Mouse (Mus musculus): Measurements from ENCODE around the gene Tbl3.

GRCm38 (mm10) chr17:24674277-24674676 is 33.2 kb downstream of the Tbl3 start:
- no peak for TF ChIP-seq ZC3H11A (IDR thresholded peaks at IDR 0.05; ENCODE audit: low read depth, low read length)
- TF ChIP-seq SIN3A (IDR thresholded peaks at IDR 0.05; ENCODE audit: low read length): no peak
- no peak for TF ChIP-seq RCOR1 (IDR thresholded peaks at IDR 0.05; ENCODE audit: low read depth, low read length)
- TF ChIP-seq USF2 (IDR thresholded peaks at IDR 0.05; ENCODE audit: borderline replicate concordance in 1 of 2, insufficient read depth in 1 of 2, low read depth in 1 of 2, low read length in 2 of 2): no peak

Measured in MEL (cell line).